Mouse (Mus musculus) gastrocnemius, postnatal 4 days (tissue): Measurements from ENCODE around the gene Dsn1. TPM values are rescaled to one million over a fixed set of nuclear protein-coding genes. Genes with fewer than 3 reads are reported as not detected.

Experiments
- DNase-seq, 2 experiments: peaks; one replicate each; pipeline ENCODE4 v3.0.0; 2021 to 2022; ENCODE audit warnings: low spot score in 2 of 2, mixed read lengths in 2 of 2
- long read RNA-seq, 2 experiments: library from polyadenylated mRNA; stranded (forward); transcript quantifications; one replicate each; pipeline ENCODE4 v2.0.0; 2021
- total RNA-seq, 2 experiments: library from RNA; stranded (reverse); gene quantifications; 2 replicates each; pipeline ENCODE4 v1.2.3; 2021

The Dsn1 gene
- 10 to 100 TPM; 11.6 to 12.3 TPM for total RNA-seq
- long read RNA-seq, experiment 1, transcript Dsn1-201 (11 exons, 2,080 nt): major isoform, 9 of 15 reads
- long read RNA-seq, experiment 1, partial matches to known transcripts: 1 of 15 reads
- long read RNA-seq, experiment 1, other reads (novel, unspliced or antisense): 4 of 15 reads
- long read RNA-seq, experiment 2, transcript Dsn1-201 (11 exons, 2,080 nt): major isoform, 5 of 17 reads
- long read RNA-seq, experiment 2, partial matches to known transcripts: 1 of 17 reads
- long read RNA-seq, experiment 2, other reads (novel, unspliced or antisense): 9 of 17 reads

- peak; percentile 77 to 91 for DNase-seq
Measured at GRCm38 (mm10) chr2:157006511-157007233, at the start of gene Dsn1. Dsn1 (minus strand) TSS chr2:157007154.

- no peak for DNase-seq
Measured at GRCm38 (mm10) chr2:157055721-157056120, 48.8 kb upstream of the Dsn1 start.

GRCm38 (mm10) chr2:157054816-157055215, 47.9 kb upstream of the Dsn1 start:
- DNase-seq: no peak

- no peak for DNase-seq
Measured at GRCm38 (mm10) chr2:157054297-157054696, 47.3 kb upstream of the Dsn1 start.

- DNase-seq: no peak
Measured at GRCm38 (mm10) chr2:157053787-157054186, 46.8 kb upstream of the Dsn1 start.

GRCm38 (mm10) chr2:157053124-157053523, 46.2 kb upstream of the Dsn1 start:
- DNase-seq: no peak

GRCm38 (mm10) chr2:157052448-157052847, 45.5 kb upstream of the Dsn1 start:
- DNase-seq: no peak

GRCm38 (mm10) chr2:157049831-157050243, 42.9 kb upstream of the Dsn1 start:
- DNase-seq: no peak

- DNase-seq: no peak
Measured at GRCm38 (mm10) chr2:157048395-157049181, 41.6 kb upstream of the Dsn1 start.

GRCm38 (mm10) chr2:157046956-157047355, 40.0 kb upstream of the Dsn1 start:
- no peak for DNase-seq

- DNase-seq: no peak
Measured at GRCm38 (mm10) chr2:157045932-157046331, 39.0 kb upstream of the Dsn1 start.

- no peak for DNase-seq
Measured at GRCm38 (mm10) chr2:157043987-157044386, 37.0 kb upstream of the Dsn1 start.

- no peak for DNase-seq
Measured at GRCm38 (mm10) chr2:157043556-157043955, 36.6 kb upstream of the Dsn1 start.

- DNase-seq: no peak
Measured at GRCm38 (mm10) chr2:157041421-157041820, 34.5 kb upstream of the Dsn1 start.

GRCm38 (mm10) chr2:157040649-157041046, 33.7 kb upstream of the Dsn1 start:
- no peak for DNase-seq

GRCm38 (mm10) chr2:157039900-157040648, 33.1 kb upstream of the Dsn1 start:
- DNase-seq: no peak

GRCm38 (mm10) chr2:157037303-157037702, 30.3 kb upstream of the Dsn1 start:
- DNase-seq: no peak

- no peak for DNase-seq
Measured at GRCm38 (mm10) chr2:157036400-157036799, 29.4 kb upstream of the Dsn1 start.

GRCm38 (mm10) chr2:157035371-157035770, 28.4 kb upstream of the Dsn1 start:
- DNase-seq: no peak

- DNase-seq: peak; percentile 75 to 88
Measured at GRCm38 (mm10) chr2:157030804-157031203, 23.9 kb upstream of the Dsn1 start.

GRCm38 (mm10) chr2:157028261-157028660, 21.3 kb upstream of the Dsn1 start:
- DNase-seq: no peak
